Mouse (Mus musculus) cerebellum, adult 11-12 months (tissue): ENCODE measurements around the gene Alpk1.

Experiments
- DNase-seq: peaks from one replicate; pipeline ENCODE4 v3.0.0; 2022

Gene Alpk1

DNA sequence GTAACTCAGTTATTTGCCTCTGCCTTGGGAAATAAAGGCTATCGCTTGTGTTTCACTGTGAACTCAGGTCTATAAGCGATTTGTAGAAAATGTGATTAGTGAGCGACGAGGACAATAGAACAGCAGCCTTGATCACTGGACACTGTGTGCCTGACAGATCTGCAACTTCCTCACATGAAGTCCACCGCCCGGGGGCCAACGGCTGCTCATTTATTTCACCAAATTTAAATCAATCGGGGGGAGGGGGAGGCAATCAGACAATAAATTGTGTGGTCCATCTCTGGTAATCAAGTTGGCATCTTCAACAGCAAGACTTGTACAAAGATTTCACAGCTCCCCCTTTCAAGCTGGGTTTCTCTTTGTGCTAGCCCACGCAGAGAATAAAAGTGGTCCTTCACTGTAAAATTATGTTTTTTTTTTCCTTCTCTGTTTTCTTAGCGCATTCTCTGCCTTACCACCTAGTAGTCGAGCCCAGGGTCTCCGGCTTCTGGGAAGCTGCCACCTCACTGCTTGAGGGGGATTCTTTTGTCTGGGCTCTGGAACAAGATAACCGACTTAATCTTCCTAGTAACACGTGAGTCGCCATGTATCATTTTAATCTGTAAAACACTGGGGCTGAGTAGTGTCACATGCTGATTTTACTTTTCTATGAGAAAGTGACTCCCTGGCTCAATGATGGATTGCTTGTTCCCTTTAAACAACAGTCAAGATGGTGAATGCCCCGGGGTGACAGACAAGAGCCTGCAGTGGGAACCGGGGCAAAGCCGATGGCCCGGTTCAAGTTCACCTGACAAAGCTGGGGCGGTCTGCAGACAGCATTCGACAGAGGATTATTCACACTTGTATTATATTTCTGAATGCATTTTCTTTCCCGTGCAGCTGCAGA is 118.4 kb downstream of the Alpk1 start:
- no peak for DNase-seq

DNA sequence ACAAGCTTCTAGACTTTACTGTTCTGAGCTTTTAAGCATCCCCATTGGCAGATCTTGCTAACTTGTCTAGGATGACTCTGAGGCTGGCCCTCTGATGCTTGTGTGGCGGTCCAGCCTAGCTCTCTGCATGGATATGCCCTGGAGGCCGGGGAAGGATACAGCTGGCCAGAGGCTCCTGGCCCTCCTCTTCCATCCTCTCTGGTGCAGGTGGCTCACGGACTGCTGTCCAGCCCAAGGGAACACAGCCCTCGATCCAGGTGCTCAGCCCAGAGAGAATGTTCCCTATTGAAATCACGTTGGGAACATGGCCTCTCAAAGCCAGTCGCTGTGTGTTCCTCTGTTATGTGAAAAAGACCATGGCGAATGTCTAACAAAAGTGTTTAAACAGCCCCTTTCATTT is 119.6 kb downstream of the Alpk1 start:
- no peak for DNase-seq

- no peak for DNase-seq
Measured at GRCm38 (mm10) chr3:127651742-127652653, 128.3 kb downstream of the Alpk1 start.

DNA sequence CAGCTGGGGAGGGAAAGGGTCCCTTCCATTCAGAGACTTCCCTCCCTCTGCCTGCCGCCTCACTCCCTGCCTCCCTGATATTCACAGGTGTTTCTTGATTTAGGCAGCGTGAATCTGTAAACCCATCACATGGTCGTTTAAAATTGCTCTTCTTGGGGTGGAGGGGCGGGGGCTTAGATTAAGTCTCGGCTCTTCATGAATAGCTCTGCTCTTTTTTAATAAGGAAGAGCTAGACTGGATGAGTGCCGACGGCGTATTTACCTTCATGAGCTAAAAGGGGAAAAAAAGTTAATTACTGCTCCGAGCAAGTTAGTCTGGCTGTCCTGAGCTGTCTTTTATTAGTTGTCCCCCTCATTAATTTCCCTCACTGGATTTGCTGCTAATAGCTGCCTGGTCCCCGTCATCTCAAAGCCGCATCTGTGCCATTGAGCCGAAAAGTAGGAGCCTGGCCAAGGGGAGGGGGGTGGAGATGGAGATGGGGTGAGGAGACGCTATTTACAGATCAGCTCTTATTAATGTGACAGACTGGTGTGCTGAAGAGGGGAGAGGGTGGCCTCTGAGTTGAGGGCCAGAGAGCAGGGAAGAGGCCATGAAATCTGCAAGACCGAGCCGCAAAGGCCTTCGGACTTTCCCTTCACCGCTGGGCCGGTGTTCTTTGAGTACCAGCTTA is 134.0 kb downstream of the Alpk1 start:
- DNase-seq, result no peak

DNA sequence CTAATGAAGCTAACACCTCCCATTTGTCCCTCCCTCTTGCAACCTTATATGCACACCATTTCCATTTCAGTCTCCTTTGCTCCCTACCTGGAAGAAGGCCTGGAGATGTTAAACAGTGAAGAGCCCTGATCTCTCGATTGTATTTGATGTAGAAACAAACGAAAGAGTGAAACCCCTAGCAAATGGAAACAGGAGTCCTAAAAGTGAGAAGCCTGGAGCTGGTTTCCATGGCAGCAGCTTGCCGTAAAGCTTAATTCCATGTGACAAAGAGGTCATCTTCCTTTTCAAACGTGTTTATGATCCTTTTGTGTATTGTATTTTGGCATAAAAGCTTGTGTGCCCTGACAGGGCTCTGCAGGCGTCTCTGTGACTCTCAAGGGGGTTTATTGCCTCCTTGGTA is 138.1 kb downstream of the Alpk1 start:
- no peak for DNase-seq

DNA sequence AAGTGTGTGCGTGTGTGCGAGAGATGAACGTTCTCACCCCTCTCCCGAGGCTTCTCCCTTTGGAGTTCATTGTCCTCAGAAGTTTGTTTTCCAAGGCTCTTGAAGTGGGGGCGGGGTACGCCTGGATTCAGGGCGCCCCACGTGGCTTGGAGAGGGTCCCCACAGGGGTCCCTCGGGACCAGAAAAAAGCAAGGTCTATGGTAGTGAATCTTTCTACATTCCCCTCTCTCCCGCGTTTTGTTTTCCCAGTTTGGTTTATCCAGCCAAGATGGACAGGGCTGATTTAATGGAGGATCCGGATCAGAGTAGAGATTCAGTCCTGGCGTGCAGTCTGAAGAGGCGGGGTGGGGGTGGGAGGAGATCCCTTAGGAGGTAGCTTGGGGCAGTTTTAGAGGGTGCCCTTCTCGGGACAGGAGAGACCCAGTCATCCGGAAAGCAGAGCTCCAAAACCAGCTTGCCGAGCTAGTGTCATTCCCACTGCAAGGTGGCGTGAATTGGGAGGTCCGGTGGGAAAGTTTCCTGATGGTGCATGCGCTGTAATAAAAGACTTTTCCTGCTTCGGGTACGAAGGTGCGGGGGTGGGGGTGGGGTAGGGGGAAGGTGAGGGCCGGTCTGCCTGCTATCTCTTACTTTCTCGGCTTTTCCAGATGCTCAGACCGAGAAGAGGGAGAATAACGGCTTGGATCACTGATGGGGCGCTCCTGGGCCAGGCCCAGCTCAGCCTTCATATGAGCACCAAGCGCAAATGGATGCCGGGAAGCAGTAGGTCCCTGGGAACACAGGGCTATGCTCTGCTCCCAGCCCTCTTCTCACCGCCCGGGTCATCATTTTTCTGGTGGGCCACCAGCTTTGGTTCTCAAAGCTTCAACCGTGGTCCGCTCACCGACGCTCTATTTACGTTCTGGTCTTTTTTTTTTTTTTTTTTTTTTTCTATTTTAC is 139.3 kb downstream of the Alpk1 start:
- DNase-seq, result no peak

DNA sequence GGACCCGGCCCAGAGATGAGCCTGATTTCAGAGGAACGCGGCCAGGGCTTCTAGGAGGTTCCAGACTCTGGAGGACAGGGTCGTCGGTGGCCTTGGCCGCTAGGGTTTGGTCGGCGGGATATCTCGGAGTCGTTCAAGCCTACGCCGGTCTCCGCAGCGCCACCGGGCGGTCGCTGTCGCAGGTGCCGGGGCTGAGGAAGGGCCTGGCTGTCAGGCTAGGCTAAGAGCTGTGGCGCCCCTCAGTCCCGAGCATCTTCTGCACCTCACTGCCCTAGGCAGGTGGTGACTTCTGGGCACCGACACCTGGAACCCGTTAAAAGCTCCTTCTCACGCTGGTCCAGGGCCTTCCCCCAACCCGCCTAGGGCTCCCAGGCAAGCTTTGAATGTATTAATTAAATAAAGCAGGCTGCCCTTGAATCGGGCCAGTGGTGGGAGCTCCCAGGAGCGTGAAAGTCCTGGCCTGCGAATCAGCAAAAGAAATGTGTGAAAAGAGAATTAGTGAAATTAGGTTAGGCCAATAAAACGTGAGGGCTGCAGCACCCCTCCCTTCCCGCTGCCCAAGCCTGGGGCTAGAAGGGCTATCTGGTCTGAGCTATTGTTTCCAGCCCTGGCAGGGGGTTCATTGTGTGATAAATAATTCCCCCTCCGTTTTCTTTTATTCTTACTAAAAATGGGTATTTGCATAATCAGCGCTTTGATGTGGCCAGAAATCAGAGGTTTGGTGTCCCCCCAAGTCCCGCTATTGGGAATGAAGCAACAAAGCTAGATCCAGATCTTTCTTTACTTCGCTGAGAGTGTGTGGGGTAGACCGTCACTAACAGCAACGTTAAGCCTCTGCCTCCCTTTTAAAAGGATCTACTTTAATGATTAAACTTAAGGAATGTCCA is 140.2 kb downstream of the Alpk1 start:
- DNase-seq, result no peak

GRCm38 (mm10) chr3:127634984-127635349 is 145.4 kb downstream of the Alpk1 start:
- no peak for DNase-seq

- peak; percentile 48 for DNase-seq
Measured at GRCm38 (mm10) chr3:127634101-127634983, 146.0 kb downstream of the Alpk1 start.

GRCm38 (mm10) chr3:127633080-127634032 is 147.0 kb downstream of the Alpk1 start, which contains the start of gene Neurog2:
TSS of gene Neurog2 (plus strand) at chr3:127633135.
- no peak for DNase-seq

GRCm38 (mm10) chr3:127632531-127632930 is 147.8 kb downstream of the Alpk1 start:
- DNase-seq, result no peak

DNA sequence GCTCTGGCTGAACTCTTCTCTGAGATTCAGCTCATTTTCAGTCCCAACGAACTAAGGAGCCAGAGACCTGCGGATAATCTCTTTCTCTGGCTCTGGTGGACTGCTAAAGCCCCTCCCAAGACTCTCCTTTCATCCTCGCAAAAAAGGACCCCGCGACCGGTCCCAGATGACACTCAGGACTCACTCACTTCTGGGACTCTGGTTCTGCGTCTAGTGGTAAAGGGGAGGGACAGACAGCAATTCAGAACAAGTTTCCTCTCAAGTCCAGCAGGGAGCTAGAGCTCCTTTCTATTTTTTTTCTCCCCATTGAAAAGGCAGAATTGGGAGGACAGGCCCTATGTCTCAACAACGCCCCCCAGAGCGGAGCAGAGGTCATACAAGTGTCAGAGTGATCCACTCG is 148.7 kb downstream of the Alpk1 start:
- DNase-seq, result no peak

- no peak for DNase-seq
Measured at GRCm38 (mm10) chr3:127630735-127631372, 149.5 kb downstream of the Alpk1 start.

- no peak for DNase-seq
Measured at GRCm38 (mm10) chr3:127630190-127630589, 150.1 kb downstream of the Alpk1 start.

DNA sequence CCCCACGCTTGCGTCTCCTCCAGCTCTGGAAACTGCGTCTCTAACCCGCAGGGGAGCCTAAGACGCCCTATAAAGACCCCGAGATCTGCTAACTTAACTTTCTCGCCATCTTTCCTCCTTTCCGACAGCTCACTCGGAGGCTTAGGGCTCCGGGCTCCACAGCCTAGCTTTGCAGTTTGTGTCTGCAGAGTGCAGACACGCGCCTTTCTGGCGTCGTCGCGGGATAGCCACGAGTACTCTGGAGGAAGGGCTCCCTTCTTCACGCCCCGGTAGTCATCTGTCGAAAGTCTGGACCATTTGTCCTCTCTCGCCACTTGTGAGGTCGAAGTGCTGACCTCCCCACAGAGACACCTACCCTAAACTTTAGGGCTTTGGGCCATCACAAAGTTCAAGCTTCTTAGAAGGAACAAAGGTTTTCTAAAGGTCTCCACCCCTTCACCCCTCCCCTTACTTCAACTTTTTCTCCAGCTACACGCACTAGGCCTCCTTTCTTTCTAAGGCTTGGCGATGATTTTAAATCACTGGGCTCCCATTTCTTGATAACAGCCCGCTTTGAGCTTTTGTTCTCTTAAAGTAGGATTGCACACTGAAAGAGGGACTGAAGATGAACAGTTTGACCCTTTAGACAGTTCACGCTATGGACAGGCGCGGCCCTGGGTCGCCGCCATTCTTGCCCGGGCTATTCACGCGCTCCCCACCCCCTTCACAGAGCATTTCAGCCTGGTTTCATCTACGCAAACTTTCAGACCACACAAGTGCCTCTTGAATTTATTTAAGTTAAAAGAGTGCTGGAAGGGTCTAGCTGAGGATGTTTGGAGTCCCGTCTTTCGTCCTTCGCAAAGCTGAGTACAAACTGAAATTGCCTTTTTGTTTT is 151.8 kb downstream of the Alpk1 start:
- DNase-seq, result no peak

- no peak for DNase-seq
Measured at GRCm38 (mm10) chr3:127627956-127628310, 152.4 kb downstream of the Alpk1 start.
